Mouse (Mus musculus): ENCODE data around the gene Ell2.

Ell2 gene

GRCm38 (mm10) chr13:75818945-75819706 is 112.6 kb downstream of the Ell2 start:
- DNase-seq, result no peak

- DNase-seq, result no peak
These were observed 113.3 kb downstream of the Ell2 start for GRCm38 (mm10) chr13:75819898-75820297.

Data from retina, postnatal 1 day (tissue).